Mouse (Mus musculus) thymus, postnatal 10 days (tissue): Measurements from ENCODE around the gene Stard3.

Experiments
- DNase-seq, 2 experiments: peaks; one replicate each; pipeline ENCODE4 v3.0.0; 2021; ENCODE audit warnings: low spot score in 2 of 2

The Stard3 gene

DNA sequence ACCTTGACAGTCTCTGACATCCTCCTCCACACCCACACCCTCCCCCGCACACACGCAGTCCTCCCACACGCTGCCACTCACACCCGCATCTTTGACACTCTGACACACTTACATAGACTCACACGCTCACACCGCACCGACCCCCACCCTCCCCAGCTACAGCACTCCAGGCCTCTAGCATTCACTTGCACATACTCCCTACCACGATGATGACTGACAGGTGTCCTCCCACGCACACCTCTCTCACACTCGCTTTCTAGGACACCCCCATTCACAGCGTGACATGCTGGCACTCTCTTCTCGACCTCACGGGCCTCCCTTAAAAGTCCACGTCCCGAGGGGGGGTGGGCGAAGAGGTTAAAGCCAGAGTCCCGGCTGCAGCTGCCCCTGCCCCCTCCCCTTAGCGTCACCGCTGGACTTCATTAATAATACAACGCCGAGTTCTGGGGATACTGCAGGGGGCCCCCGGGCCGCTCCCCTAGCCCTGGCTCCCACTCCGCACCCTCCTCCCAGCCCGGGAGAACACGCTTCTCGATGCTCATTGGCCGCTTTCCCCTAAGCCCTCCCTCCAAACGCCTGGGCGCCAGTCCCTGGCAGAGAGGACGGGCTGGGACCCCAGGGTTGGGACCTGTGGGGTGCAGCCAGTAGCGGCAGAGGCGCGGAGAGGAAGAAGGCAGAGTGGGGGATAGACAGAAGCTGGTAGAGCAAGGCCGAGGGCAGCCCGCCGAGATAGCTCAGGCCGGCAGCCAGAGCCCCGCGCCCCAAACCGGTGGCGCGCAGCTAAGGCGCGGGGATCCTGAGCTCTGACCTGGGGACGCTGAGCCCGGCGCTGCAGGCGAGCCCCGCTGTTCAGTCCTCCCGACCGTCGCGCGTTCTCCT is 9.8 kb upstream of the Stard3 start, which contains the start of gene Ppp1r1b:
TSS of gene Ppp1r1b (plus strand) at position 322 of the 879 bp plus-strand sequence.
- DNase-seq = peak; percentile 64 to 67

DNA sequence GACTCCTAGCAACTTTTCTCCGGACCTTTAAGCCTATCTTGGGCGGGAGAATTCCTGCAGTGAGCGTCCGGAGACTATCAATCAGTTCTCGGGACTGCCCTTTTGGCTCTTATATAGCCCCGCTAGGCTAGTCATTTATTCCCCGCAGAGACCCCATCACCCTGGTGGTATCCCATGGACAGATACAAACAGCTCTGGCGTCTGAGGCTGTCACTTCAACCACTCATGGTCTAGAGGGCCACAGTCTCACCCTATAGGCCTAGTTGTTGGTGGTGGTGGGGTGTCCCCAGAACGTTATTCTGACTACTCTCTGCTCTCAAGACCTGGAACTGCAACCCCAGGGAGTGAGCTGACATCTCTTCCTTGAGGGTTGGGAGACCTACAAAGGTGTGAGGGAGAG is 8.9 kb upstream of the Stard3 start:
- DNase-seq = no peak

DNA sequence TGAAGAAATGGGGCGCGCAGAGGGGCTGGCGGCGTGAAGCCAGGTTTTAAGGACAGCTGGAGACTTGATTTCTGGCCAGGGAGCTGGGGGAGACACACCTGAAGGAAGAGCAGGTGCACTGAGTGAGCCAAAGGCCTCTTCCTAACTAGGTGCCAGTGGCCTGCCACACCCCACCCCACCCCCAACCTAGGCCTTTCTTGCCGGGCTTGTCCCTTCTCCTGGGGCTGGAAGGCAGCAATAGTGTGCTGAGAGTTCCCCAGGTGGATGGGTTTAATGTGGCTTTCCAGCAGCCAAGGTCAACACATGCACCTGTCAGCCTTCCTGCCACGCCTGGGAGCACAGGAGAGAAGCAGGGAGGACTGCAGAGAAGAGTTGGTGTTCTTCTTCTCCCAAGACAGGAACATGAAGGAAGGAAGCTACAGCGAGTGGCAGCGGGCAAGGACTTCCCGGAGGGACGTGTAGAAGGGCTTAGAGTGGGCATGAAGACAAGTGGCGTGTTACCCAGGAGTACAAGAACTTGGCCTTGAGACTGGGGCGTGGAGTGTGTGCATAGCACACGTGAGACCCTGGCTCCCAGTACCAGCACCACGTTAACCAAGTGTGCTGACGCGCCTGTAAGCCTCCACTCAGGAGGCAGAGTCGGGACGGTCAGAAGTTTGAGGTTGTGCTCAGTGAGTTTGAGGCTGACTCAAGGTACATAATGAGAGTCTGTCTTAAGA is 5.7 kb upstream of the Stard3 start:
- no peak for DNase-seq

DNA sequence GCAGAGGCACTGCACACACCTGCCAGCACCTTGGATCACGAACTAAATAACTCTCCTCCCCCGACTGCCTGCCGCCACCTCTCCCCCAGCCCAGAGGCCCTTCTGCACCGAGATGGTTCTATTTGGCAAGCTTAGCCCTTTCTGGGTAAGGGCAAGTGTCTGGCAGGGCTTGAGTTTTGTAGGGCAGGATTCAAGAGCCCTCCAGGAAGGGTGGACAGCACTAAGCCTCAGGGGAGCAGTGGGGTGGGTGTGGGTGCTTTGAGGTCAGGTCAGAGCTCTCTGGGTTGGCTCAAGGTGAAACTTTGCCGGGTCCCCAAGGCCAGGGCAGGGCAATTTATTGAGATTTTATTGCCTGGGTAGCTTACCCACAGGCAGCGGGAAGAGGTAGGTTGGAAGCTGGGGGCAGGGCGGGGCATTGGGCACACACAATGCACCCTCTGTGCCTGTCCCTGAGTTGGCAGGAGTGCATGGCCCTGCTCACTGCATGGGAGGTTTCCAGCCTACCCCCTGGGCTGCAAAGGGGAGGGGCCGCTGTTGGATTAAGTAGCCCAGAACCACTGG is 4.4 kb upstream of the Stard3 start:
- no peak for DNase-seq

DNA sequence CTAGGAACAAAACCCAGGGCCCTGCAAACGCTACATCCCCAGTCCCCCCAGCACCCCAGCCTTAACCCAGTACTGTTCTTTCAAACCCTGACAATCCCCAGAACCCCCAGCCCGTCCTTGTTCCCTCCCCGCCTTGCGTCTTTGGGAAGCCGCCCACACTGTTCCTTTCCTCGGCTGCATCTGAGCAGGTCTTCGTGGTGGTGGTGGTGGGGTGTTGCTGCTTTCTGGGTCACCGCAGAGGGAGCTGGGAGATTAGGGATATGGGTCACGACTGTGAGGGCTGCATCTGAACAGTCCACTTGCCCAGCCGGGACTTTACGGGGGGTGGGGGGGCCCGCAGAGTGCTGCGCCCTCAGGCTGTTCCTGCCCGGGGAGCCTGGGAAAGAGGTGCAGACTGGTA is 3.7 kb upstream of the Stard3 start:
- DNase-seq = no peak

DNA sequence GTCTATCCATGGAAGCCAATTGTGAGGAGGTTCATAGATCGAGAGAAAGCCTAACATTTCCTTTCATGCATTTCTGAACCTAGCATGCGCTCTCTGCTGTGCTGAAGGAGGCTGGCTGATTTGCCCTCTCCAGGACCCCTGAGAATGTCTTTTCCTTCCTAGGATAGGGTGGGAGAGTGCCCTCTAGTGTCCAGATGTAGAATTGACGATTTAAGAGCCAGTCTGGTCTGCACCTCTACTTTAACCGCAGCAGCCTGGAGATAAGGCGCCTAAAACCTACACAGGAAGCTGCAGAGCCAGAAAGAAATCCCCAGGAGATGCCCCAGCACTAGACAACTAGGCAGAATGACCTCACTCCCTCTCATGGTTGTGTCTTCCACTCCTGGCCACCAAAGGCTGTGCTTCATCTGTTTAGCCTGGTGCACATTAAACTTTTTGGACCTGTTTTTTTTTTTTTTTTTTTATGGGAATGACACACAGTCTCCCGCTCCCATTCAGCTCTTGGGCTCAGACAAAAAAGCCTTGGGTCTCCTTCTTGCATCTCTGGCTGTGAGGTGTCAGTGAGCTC is 2.4 kb upstream of the Stard3 start:
- peak; percentile 59 to 76 for DNase-seq

DNA sequence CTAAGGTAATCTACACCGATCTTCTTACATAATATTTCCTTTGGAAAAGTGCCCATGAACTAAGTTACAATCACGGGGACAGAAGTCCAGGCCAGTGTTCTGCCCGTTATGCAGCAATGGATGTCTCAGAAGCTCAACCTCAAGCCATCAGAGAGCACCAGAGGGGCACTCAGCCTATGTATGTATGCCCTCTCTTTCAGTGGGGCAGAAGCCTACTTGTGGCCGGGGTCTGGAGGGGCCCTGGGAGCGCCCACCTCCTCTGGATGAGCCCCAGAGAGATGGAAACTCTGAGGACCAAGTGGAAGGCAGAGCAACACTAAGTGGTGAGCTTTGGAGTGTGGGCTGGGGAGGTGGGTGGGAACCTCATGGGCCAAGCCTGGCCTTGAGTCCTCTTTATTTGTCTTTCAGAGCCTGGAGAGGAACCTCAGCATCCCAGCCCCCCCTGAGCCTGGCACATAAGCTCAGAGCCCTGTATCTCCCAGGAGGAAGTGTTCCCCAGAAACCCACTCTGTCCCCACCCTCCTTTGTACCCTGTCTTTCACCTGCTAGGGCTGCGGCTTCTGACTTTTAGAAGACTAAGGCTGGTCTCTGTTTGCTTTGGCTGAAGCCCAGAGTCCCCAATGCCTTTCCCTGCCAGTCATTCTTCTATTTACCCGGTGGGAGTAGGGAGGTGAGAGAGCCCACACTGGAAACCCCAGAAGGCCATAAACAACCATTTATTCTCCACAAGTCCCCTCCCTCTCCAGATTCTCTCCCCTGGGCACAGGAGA is 1.4 kb upstream of the Stard3 start:
- no peak for DNase-seq

DNA sequence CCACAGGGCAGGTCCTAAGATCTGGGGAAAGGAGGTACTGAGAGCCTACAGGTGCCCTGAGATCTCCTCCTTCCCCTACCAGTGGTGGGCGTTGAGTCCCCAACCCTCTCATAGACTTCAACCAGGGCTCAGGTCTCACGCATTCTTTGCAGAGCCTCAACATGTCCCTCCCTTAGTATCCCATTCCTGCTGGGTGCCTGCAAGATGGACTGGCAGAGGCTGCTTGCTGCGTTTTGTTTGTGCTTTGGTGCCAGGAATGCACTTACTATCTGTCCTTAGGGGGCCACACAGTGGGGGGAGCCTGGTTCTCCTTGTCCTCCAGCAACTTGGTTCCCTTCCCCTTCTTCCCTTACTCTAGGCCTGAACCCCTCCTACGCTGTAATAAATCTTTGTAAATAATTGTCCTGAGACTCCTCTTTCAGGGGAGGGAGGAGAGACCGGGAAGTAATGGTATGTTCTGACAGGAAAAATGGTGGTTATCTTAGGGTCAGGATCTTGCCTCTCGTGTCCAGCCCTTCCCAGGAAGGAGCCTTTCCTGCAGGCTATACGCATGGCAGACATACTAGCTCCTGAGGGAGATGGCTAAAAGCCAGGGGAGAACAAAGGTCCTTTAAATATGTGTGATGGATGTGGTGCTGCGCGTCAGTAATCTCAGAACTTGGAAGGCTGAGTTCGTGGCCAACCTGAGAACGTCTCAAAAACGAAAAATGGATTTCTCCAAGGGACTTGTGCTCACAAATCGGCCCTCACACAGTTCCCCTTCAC is 590 bp upstream of the Stard3 start:
- DNase-seq = no peak

DNA sequence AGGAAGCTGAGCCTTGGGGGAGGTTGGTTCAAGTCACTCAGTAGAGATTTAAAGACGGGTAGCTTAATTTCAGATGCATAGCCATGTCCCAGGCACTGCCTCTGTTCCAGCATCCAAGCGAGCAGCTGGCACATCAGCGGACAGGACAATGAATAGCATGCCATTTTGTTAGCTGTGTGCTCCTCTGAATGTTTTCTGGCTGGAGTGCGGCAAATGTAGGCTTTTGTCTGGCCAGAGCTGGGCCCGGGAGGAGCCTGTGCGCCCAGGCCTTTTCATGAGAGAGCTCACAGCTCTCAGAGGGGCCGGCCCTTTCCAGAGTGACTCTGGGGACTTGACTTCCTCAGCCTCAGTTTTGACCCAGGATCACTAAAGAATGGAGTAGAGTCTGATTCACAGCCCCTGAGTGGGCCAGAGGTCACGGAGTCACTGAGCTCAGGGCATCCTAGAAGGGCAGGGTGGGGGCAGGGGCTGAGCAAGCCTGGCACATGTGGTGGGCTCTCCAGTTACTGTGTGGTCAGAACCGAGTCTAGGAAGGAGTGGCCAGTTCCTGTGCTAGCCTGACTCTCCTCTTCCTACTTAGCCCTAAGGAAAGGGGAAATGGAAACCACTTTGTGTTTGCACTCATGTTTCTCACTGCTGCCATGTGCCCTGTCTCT is 2.8 kb downstream of the Stard3 start:
- DNase-seq = no peak

DNA sequence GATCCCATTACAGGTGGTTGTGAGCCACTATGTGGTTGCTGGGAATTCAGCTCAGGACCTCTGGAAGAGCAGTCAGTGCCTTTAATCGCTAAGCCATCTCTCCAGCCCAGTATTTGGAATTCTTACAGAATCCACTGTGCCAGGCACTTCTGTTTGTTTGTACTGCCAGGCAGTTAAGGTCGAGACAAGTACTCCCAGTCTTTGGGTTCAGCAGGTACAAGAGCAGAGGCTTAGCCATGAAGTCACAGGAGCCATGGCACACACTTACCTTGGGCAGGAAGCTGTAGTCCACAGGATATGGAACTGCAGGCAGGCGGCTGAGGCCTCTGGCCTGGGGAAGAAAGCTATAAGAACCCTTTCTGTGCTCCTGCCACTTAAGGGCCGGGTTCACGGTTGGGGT is 5.6 kb downstream of the Stard3 start:
- no peak for DNase-seq

DNA sequence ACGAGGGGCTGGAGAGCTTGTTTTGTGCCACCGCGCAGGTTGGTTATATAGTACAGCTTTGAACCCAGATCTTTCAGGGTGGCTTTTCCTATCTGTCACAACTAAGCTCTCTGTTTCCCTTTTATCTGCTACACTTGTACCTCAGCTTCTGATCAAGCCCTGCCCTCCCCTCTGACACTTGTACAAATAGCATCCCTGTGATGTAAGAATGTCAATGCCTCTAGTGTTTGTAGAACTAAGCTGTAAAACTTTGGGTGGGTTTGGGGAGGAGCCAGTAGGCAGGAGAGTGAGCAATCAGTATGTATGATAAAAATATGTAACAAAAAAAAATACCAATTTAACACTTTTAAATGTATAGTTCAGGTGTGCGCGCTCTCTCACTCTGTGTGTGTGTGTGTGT is 6.2 kb downstream of the Stard3 start:
- no peak for DNase-seq

DNA sequence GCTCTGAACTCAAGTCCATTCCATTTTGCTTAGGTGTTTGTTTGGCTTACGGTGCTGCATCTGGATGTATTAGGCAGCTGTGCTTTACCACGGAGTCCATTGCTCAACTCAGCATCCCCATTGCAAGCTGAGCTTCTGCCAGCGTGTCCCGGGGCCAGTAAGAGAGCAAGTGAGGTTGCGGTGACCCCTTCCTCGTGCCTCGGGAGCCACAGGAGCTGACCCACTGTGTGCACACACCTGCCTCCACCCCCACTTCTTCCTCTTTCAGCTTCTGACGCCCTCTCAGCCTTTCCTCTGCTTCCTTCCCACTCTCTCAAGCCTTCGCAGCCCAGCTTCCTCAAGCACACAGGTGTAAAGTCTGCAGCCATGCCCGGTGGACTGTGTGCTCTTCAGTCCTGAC is 8.1 kb downstream of the Stard3 start:
- no peak for DNase-seq

DNA sequence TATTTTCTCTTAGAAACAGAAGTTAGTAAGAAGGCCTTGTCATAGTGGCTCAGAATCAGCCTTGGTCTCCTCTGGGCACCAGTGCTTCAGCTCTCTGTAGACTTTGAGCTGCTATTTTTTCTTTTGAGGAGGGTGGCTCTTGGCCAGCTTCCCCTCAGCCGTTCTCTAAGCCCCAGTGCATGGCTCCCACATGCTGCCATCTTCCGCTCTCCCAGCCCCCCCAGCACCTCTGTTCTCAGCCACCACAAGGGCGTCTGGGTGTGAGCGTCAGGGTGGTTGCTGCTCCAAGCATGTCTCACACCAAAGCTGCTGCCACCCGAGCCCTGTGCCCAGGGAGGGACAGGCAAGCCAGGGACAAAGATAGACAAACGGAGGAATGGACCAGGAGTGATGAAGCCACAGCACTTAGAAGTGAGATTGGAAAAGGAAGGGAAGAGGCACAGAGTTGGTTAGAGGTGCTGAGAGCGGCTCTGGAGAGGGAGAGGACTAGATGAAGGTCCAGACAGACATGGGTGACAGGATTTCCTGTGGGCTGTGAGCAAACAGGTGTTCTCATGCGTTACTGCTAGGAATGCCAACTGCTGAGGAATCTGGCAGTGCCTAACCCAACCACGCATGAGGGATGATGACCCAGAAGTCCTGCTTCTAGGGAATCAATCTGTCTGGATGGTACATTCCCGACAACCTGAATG is 9.1 kb downstream of the Stard3 start:
- peak; percentile 40 to 54 for DNase-seq

DNA sequence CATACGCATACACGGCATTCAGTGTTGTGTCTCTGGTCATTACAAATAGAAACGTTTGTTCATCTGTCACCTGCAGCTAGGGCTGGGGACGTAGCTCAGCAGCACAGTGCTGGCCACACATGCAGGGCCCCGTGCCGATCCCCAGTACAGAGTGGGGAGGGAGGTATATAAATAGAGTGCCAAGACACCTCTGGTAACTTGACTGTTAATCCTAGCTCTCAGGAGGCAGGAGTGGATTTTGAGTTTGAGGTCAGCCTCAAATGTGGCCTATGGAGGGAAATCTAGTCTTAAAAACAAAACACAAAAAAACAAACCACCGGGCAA is 9.7 kb downstream of the Stard3 start:
- no peak for DNase-seq

DNA sequence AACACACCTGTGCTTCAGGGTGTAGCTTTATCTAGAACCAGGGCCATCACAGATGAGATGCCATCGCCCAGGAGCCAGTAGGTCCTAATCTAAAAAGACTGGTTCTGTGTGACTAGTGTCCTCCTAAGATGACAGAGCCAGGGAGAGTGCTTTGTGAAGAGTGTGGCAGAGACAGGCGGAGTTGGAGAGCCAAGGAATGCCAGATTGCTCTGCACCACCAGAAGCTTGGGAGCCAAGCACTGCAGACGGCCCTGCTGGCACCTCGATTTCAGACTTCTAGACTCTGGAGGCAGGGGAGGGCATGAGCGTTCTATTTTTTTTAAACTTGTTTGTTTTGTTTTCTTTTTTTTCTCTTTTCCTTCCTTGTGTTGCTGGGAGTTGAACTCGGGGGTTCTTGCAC is 11.2 kb downstream of the Stard3 start:
- DNase-seq = no peak

DNA sequence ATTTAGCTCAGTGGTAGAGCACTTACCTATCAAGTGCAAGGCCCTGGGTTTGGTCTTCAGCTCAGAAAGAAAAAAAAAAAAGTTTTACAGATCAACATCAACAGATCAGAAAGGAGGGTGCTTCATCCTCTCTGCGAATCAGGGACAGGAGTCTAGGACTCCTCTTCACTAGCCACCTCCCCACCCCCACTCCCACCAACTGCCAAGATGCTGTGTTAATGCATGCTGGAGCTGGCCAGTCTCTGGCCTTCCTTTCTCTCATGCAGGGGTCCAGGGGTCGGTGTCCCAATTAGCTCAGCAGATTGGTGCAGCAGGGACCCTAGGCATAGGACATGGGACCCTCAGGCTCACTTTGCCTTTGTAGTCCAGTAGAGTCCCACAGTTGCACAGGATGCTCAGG is 12.4 kb downstream of the Stard3 start:
- no peak for DNase-seq

DNA sequence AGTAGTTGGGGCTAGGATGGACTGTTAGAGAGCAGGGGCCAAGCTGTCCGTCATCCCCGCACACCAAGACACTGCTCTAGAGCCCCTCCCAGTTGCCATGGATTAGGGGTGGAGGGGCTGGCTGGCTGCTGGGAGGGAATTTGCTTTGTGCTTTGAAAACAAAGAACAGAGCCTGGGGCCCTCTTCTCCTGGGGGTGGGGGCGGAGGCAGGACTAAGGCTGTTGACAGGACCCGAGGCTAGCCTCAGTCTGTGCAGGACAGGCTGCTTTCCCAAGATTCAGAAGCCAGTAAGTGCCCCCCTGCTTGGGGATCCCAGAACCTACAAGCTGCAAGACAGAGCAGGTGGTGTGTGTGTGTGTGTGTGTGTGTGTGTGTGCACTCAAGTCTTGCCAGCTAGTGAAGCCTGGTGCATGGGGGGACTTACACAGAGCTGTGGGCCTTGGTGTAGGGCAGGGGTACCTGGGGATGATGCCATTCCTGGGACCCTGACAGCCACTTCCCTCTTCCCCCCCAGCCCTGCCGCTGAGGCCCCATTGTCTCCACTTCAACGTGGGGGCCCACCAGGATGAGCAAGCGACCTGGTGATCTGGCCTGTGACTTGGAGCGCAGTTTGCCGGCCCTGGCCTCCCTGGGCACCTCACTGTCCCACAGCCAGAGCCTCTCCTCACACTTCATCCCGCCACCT is 13.5 kb downstream of the Stard3 start:
- DNase-seq = no peak

DNA sequence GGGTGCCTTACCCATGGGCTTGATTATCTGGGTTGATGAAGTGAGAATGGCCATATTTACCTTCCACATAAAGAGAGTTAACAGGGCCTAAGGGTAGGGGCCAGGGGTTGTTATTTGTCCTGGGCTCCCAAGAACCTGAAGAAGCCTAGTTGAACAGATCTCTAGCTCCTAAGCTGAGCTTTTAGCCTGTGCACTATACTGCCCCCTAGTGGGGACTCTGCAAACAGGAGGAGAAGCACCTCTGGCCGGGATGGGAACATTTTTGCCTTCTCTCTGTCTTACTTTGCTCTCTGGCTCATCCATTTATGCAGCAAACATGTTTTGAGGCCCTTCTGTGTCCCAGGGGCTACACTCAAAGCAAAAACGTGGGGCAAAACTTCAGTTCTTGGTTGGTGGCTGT is 14.2 kb downstream of the Stard3 start:
- peak; percentile 26 to 82 for DNase-seq

DNA sequence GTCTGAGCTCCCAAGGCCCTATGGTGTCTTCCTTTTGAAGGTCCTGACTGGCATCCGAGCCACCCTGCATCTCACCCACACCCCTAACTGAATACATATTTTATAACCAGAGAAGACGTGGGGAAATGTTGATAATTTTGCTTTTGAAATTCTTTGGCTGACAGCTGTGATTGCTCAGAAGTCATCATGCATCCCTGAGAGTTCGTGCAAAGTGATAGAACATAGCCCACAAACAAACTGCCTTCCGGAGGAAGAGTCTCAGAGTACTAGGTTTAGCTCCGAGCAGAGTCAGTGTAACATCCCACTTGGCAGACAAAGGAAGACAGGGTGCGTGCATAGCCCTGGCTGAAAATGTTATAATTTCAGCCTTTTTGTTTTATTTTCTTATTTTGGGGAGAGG is 15.1 kb downstream of the Stard3 start:
- DNase-seq = no peak
